Mouse (Mus musculus) spleen, adult 2 months (tissue): ENCODE measurements around the gene Ireb2. TPM values are rescaled to one million over a fixed set of nuclear protein-coding genes. Genes with fewer than 3 reads are reported as not detected.

Source experiments
- DNase-seq, 2 experiments: peaks; one replicate each; pipeline versions ENCODE4 v3.0.0 to v3.0.0-alpha.2; 2012 to 2021; ENCODE audit warnings: low spot score in 2 of 2, low read depth in 1 of 2
- H3K27ac ChIP-seq: fragments of 200-500 bp; 2 replicates; pipeline ENCODE4 v1.5.1; 2012; ENCODE audit warnings: low read length, inconsistent platforms; ENCODE audit not compliant: insufficient read depth
- H3K27me3 ChIP-seq: fragments of 200-500 bp; 2 replicates; pipeline ENCODE4 v1.6.1; 2012; ENCODE audit warnings: mild to moderate bottlenecking, moderate library complexity, low read length, inconsistent platforms; ENCODE audit not compliant: control insufficient read depth, insufficient read depth
- H3K36me3 ChIP-seq: fragments of 200-500 bp; 2 replicates; pipeline ENCODE4 v1.6.1; 2012; ENCODE audit warnings: mild to moderate bottlenecking, low read length, inconsistent platforms; ENCODE audit not compliant: control insufficient read depth, insufficient read depth
- H3K4me1 ChIP-seq: fragments of 200-500 bp; 2 replicates; pipeline ENCODE4 v1.6.1; 2011; ENCODE audit warnings: inconsistent platforms; ENCODE audit not compliant: control insufficient read depth, insufficient read depth, insufficient read length
- H3K4me3 ChIP-seq: fragments of 200-500 bp; 2 replicates; pipeline ENCODE4 v1.5.1; 2011; ENCODE audit warnings: mild to moderate bottlenecking, inconsistent platforms; ENCODE audit not compliant: insufficient read depth, insufficient read length; ENCODE audit errors: extremely low read depth
- CTCF ChIP-seq: fragments of 200-500 bp; IDR thresholded peaks from 2 replicates; pipeline ENCODE4 v1.5.1; 2011; ENCODE audit warnings: mild to moderate bottlenecking, inconsistent platforms; ENCODE audit not compliant: insufficient read depth, insufficient read length, insufficient replicate concordance; ENCODE audit errors: extremely low read depth
- POLR2A ChIP-seq: fragments of 200-500 bp; IDR thresholded peaks from 2 replicates; pipeline ENCODE4 v1.6.1; 2011; ENCODE audit warnings: low read depth, low read length, inconsistent platforms
- WGBS: fragments of 180-500 bp; shearing (Covaris S2); methylation state at CpG from one replicate; pipeline ENCODE4 v1.1.7; 2018; 5-methylcytosine and 5-hydroxymethylcytosine counted together
- polyA plus RNA-seq: library from polyadenylated mRNA; depleted of rRNA; stranded (reverse); fragments of >200 nt; gene quantifications from 2 replicates; pipeline ENCODE4 v1.2.3, GENCODE M21; 2012

The Ireb2 gene
- polyA plus RNA-seq, 1 experiment, result 3.0 TPM

- DNase-seq, result no peak
Observed at GRCm38 (mm10) chr9:54897097-54897496, 33.5 kb downstream of the Ireb2 start.

GRCm38 (mm10) chr9:54909446-54909845 is 45.9 kb downstream of the Ireb2 start:
- no peaks in the 10 kb centered on the region for H3K4me1 ChIP-seq
- TF ChIP-seq POLR2A, result no peak
- no peak for TF ChIP-seq CTCF
- no peak overlapping the region for H3K27ac ChIP-seq
- H3K27me3 ChIP-seq, result no peaks in the 10 kb centered on the region
- whole genome bisulfite sequencing, result 95% methylated on average over 5 of the region's 5 CpGs
- no peak for DNase-seq
- H3K36me3 ChIP-seq, result peaks cover 22% of the 10 kb centered on the region
- H3K4me3 ChIP-seq, result no peak overlapping the region

More at GRCm38 (mm10) chr9:54897097-54897496, 33.5 kb downstream of the Ireb2 start:
- Histone ChIP-seq H3K27ac (no peak overlapping the region), H3K4me3 (no peak overlapping the region), H3K27me3 (no peaks in the 10 kb centered on the region), H3K4me1 (no peaks in the 10 kb centered on the region), H3K36me3 (peaks cover 27% of the 10 kb centered on the region)
- 88% methylated on average over 3 of the region's 3 CpGs for WGBS
- no peak for TF ChIP-seq POLR2A

GRCm38 (mm10) chr9:54915576-54915975 is 52.0 kb downstream of the Ireb2 start:
- 83% methylated on average over 7 of the region's 7 CpGs for WGBS
- TF ChIP-seq POLR2A (no peak), CTCF (no peak)

GRCm38 (mm10) chr9:54916401-54916800 is 52.8 kb downstream of the Ireb2 start:
- H3K27me3 ChIP-seq, result no peaks in the 10 kb centered on the region
- no peak for DNase-seq
- no peak overlapping the region for H3K27ac ChIP-seq
- peaks cover 2% of the 10 kb centered on the region; the same call in 1 of the 2 replicates for H3K36me3 ChIP-seq
- peaks cover 2% of the 10 kb centered on the region; the same call in 1 of the 2 replicates for H3K4me1 ChIP-seq
- no peak for TF ChIP-seq POLR2A
- no peak for TF ChIP-seq CTCF
- H3K4me3 ChIP-seq, result no peak overlapping the region
- 85% methylated on average over 8 of the region's 8 CpGs for WGBS

More at GRCm38 (mm10) chr9:54915576-54915975, 52.0 kb downstream of the Ireb2 start:
- DNase-seq, result no peak
- no peak overlapping the region for H3K27ac ChIP-seq
- no peaks in the 10 kb centered on the region for H3K27me3 ChIP-seq
- H3K4me1 ChIP-seq, result peaks cover 2% of the 10 kb centered on the region; the same call in 1 of the 2 replicates
- H3K4me3 ChIP-seq, result no peak overlapping the region
- H3K36me3 ChIP-seq, result peaks cover 2% of the 10 kb centered on the region; the same call in 1 of the 2 replicates

DNA sequence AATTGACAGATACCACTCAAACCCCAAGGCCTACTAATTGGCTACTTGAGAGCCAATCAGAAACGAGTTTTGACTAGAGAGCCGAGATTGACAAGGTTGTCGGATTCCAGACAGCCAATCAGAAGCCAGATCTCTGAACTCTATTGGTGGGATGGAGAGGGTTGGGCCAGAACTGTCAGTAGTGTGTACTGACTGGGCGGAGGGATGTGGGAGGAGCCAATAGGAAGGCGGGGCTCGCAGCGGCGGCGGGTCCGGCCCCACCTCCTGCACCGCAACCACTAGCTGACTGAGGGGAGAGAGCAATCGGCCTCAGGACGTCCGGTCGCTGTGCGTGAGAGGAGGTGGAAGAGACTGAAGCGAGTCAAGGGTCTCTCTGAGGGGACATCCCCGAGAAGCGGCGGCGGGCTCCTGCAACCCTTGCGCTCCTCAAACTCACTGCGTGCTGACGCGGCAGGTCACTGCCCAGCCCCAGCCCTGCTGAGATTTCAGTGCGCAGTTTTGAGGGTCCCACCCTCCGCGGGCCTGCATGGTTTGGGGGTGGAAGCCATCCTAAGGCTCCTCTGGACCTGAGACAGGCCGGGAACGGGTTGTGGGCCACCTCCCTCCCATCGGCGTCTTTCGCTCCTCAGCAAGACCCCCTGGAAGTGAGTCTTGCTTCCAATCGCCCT is 53.6 kb downstream of the Ireb2 start, which contains the start of gene Hykk:
Hykk (plus strand) TSS at position 274 of the 668 bp plus-strand sequence.
- Histone ChIP-seq H3K27ac (no peak within 1 kb of the TSS), H3K4me3 (peak within 1 kb of the TSS; percentile 59), H3K4me1 (peaks cover 2% of the 10 kb centered on the region; the same call in 1 of the 2 replicates), H3K36me3 (no peaks in the 10 kb centered on the region), H3K27me3 (no peaks in the 10 kb centered on the region)
- WGBS, result 3% methylated on average over 34 of the region's 34 CpGs
- TF ChIP-seq POLR2A, result no peak
- TF ChIP-seq CTCF, result no peak
- DNase-seq, result peak; percentile 79 to 80

DNA sequence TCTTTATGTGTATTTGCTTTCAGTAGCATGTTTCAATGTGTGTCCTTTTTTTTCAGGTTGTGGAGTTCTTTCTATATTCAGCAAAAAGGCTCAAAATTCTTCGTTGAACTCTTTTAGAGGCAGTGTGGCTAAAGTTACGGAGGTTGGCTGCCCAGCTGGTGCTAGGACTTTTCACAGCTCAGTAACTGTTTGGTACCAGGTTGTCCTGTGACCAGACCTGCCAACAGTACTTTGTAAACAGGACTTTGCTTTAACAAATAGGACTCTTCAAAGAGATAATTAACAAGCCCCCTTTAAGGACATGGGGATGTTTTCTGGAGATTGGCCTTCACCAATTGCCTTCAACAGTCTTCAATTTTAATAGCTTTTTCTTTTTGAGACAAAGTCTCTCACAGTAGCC is 54.6 kb downstream of the Ireb2 start:
- H3K4me1 ChIP-seq, result peaks cover 2% of the 10 kb centered on the region; the same call in 1 of the 2 replicates
- 77% methylated on average over 2 of the region's 2 CpGs for WGBS
- H3K27ac ChIP-seq, result no peak overlapping the region
- TF ChIP-seq POLR2A (no peak), CTCF (no peak)
- no peak overlapping the region for H3K4me3 ChIP-seq
- H3K27me3 ChIP-seq, result no peaks in the 10 kb centered on the region
- no peaks in the 10 kb centered on the region for H3K36me3 ChIP-seq
- DNase-seq, result no peak

DNA sequence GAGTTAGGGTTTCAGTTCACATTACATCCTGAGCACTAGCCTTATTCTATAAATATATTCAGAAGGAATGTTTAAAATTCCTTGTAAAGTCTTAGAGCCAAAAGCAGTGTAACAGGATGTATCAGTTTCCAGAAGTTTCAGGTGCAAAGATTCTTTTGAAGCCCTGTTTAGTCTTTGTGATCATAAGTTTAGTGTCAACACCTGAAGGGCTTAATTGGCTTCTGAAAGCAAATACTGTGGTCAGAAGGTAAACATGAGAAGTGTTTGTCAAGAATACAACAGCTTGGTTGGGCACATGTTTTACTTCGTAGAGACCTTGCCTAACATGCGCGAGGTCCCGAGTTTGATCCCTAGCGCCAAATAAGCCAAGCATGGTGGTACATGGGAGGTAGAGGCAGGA is 55.2 kb downstream of the Ireb2 start:
- WGBS, result 94% methylated on average over 5 of the region's 5 CpGs
- H3K4me1 ChIP-seq, result peaks cover 2% of the 10 kb centered on the region; the same call in 1 of the 2 replicates
- H3K4me3 ChIP-seq, result no peak overlapping the region
- DNase-seq, result no peak
- no peaks in the 10 kb centered on the region for H3K36me3 ChIP-seq
- no peak overlapping the region for H3K27ac ChIP-seq
- TF ChIP-seq CTCF (no peak), POLR2A (no peak)
- H3K27me3 ChIP-seq, result no peaks in the 10 kb centered on the region
